Mouse (Mus musculus): ENCODE measurements around the gene Cdh23. TPM values are rescaled to one million over a fixed set of nuclear protein-coding genes. Genes with fewer than 3 reads are reported as not detected.
A peak's percentile ranks its signal among the peaks of the same experiment; 100 is the strongest.

Gene Cdh23
- polyA plus RNA-seq, 1 experiment from 2014 or later = 0.25 TPM

- H3K4me3 ChIP-seq (replicated peaks; ENCODE audit: low read depth, low read length) = no peak overlapping the region
- H3K4me2 ChIP-seq (ENCODE audit: low read length) = no peak overlapping the region
- H3K9ac ChIP-seq (ENCODE audit: low read depth, low read length) = no peak overlapping the region
- ATAC-seq (replicated peaks; ENCODE audit: low FRiP score, low read depth) (no peak), DNase-seq (ENCODE audit: low spot score) (no peak)
- H3K36me3 ChIP-seq (ENCODE audit: insufficient read depth, low read length) = no peaks in the 10 kb centered on the region
- no peaks in the 10 kb centered on the region for H3K9me3 ChIP-seq (replicated peaks; ENCODE audit: low read length)
- no peaks in the 10 kb centered on the region for H3K27me3 ChIP-seq (ENCODE audit: insufficient read depth, low read length)
- H3K27ac ChIP-seq = no peak overlapping the region
- TF ChIP-seq CTCF (IDR thresholded peaks at IDR 0.05; ENCODE audit: low read depth) = no peak
- H3K4me1 ChIP-seq (replicated peaks; ENCODE audit: insufficient read depth, low read length) = no peaks in the 10 kb centered on the region
- 84% methylated on average over 7 of the region's 7 CpGs for WGBS
Measured at GRCm38 (mm10) chr10:60263351-60263750, 432.9 kb downstream of the Cdh23 start.

- DNase-seq (ENCODE audit: low spot score) (peak; percentile 67), ATAC-seq (replicated peaks; ENCODE audit: low FRiP score, low read depth) (peak; percentile 65)
- H3K4me2 ChIP-seq (ENCODE audit: low read length) = no peak overlapping the region
- TF ChIP-seq CTCF (IDR thresholded peaks at IDR 0.05; ENCODE audit: low read depth) = no peak
- H3K27ac ChIP-seq = no peak overlapping the region
- no peaks in the 10 kb centered on the region for H3K27me3 ChIP-seq (ENCODE audit: insufficient read depth, low read length)
- H3K9ac ChIP-seq (ENCODE audit: low read depth, low read length) = no peak overlapping the region
- no peaks in the 10 kb centered on the region for H3K36me3 ChIP-seq (ENCODE audit: insufficient read depth, low read length)
- WGBS = 44% methylated on average over 3 of the region's 3 CpGs
- no peaks in the 10 kb centered on the region for H3K4me1 ChIP-seq (replicated peaks; ENCODE audit: insufficient read depth, low read length)
- H3K9me3 ChIP-seq (replicated peaks; ENCODE audit: low read length) = no peaks in the 10 kb centered on the region
- H3K4me3 ChIP-seq (replicated peaks; ENCODE audit: low read depth, low read length) = no peak overlapping the region
Measured at GRCm38 (mm10) chr10:60262386-60262785, 433.9 kb downstream of the Cdh23 start.

- H3K4me2 ChIP-seq (ENCODE audit: low read length) = no peak overlapping the region
- DNase-seq (ENCODE audit: low spot score) = no peak
- no peaks in the 10 kb centered on the region for H3K36me3 ChIP-seq (ENCODE audit: insufficient read depth, low read length)
- ATAC-seq (replicated peaks; ENCODE audit: low FRiP score, low read depth) = no peak
- no peaks in the 10 kb centered on the region for H3K9me3 ChIP-seq (replicated peaks; ENCODE audit: low read length)
- WGBS = 40% methylated on average over 5 of the region's 5 CpGs
- H3K4me3 ChIP-seq (replicated peaks; ENCODE audit: low read depth, low read length) = no peak overlapping the region
- 0 out of 2 replicates have a peak, but pooled peaks have one; percentile 3 for TF ChIP-seq CTCF (IDR thresholded peaks at IDR 0.05; ENCODE audit: low read depth)
- H3K4me1 ChIP-seq (replicated peaks; ENCODE audit: insufficient read depth, low read length) = no peaks in the 10 kb centered on the region
- H3K27ac ChIP-seq = no peak overlapping the region
- no peak overlapping the region for H3K9ac ChIP-seq (ENCODE audit: low read depth, low read length)
- no peaks in the 10 kb centered on the region for H3K27me3 ChIP-seq (ENCODE audit: insufficient read depth, low read length)
Measured at GRCm38 (mm10) chr10:60261530-60261929, 434.8 kb downstream of the Cdh23 start.

- ATAC-seq (replicated peaks; ENCODE audit: low FRiP score, low read depth) (no peak), DNase-seq (ENCODE audit: low spot score) (no peak)
- Histone ChIP-seq H3K9me3 (replicated peaks; ENCODE audit: low read length) (no peaks in the 10 kb centered on the region), H3K36me3 (ENCODE audit: insufficient read depth, low read length) (no peaks in the 10 kb centered on the region), H3K27ac (no peak overlapping the region), H3K27me3 (ENCODE audit: insufficient read depth, low read length) (no peaks in the 10 kb centered on the region), H3K4me3 (replicated peaks; ENCODE audit: low read depth, low read length) (no peak overlapping the region), H3K4me2 (ENCODE audit: low read length) (no peak overlapping the region), H3K4me1 (replicated peaks; ENCODE audit: insufficient read depth, low read length) (no peaks in the 10 kb centered on the region), H3K9ac (ENCODE audit: low read depth, low read length) (no peak overlapping the region)
- 84% methylated on average over 5 of the region's 5 CpGs for WGBS
- TF ChIP-seq CTCF (IDR thresholded peaks at IDR 0.05; ENCODE audit: low read depth) = no peak
Measured at GRCm38 (mm10) chr10:60260557-60261294, 435.6 kb downstream of the Cdh23 start.

GRCm38 (mm10) chr10:60257261-60257825 lies 438.9 kb downstream of the Cdh23 start:
- Histone ChIP-seq H3K36me3 (ENCODE audit: insufficient read depth, low read length) (no peaks in the 10 kb centered on the region), H3K27ac (no peak overlapping the region), H3K9me3 (replicated peaks; ENCODE audit: low read length) (no peaks in the 10 kb centered on the region), H3K9ac (ENCODE audit: low read depth, low read length) (no peak overlapping the region), H3K4me3 (replicated peaks; ENCODE audit: low read depth, low read length) (no peak overlapping the region), H3K27me3 (ENCODE audit: insufficient read depth, low read length) (no peaks in the 10 kb centered on the region), H3K4me2 (ENCODE audit: low read length) (no peak overlapping the region), H3K4me1 (replicated peaks; ENCODE audit: insufficient read depth, low read length) (no peaks in the 10 kb centered on the region)
- 61% methylated on average over 16 of the region's 16 CpGs for WGBS
- TF ChIP-seq CTCF (IDR thresholded peaks at IDR 0.05; ENCODE audit: low read depth) = no peak
- ATAC-seq (replicated peaks; ENCODE audit: low FRiP score, low read depth) = no peak
- no peak for DNase-seq (ENCODE audit: low spot score)

GRCm38 (mm10) chr10:60256088-60256487 lies 440.2 kb downstream of the Cdh23 start:
- Histone ChIP-seq H3K27ac (no peak overlapping the region), H3K36me3 (ENCODE audit: insufficient read depth, low read length) (no peaks in the 10 kb centered on the region)
- DNase-seq (ENCODE audit: low spot score) = no peak

More at GRCm38 (mm10) chr10:60256088-60256487, 440.2 kb downstream of the Cdh23 start:
- TF ChIP-seq CTCF (IDR thresholded peaks at IDR 0.05; ENCODE audit: low read depth) = no peak
- Histone ChIP-seq H3K27me3 (ENCODE audit: insufficient read depth, low read length) (no peaks in the 10 kb centered on the region), H3K9ac (ENCODE audit: low read depth, low read length) (no peak overlapping the region), H3K4me3 (replicated peaks; ENCODE audit: low read depth, low read length) (no peak overlapping the region), H3K9me3 (replicated peaks; ENCODE audit: low read length) (no peaks in the 10 kb centered on the region), H3K4me2 (ENCODE audit: low read length) (no peak overlapping the region), H3K4me1 (replicated peaks; ENCODE audit: insufficient read depth, low read length) (no peaks in the 10 kb centered on the region)
- 79% methylated on average over 6 of the region's 6 CpGs for WGBS
- no peak for ATAC-seq (replicated peaks; ENCODE audit: low FRiP score, low read depth)

Other genes starting within 250 kb of the Cdh23 start
- gene Slc29a3, start 56.3 kb upstream of the Cdh23 start, polyA plus RNA-seq (2015; fragmentation: Nextera tagmentation; extraction: Ambion mirVana) = 17.8 and 19.6 TPM in 2 replicates
- gene Unc5b, start 135.1 kb upstream of the Cdh23 start, polyA plus RNA-seq (2015; fragmentation: Nextera tagmentation; extraction: Ambion mirVana) = 7.8 TPM in 2 replicates

Measured in kidney, postnatal 0 days (tissue).